ENCODE assay signal across 8 mouse cellular contexts in the genomic region with DNA sequence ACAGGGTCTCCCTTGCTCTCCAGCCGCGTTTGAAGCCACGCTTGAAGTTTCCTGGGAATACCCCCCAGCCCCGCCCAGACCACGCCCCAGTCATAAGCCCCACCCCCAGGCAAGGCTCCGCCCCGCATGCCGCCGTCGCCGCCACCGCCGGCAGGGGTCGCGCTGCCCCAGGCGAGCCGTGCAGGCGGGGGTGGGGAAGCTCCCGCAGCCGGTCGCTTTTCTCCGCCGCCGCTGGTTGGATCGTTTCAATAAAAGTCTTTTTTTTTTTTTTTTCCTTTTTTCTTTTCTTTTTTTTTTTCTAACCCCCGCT. TPM values are rescaled to one million over a fixed set of nuclear protein-coding genes. Genes with fewer than 3 reads are reported as not detected.
A peak's percentile ranks its signal among the peaks of the same experiment; 100 is the strongest.
DNase-seq lines count a peak whose midpoint lies in the region; ATAC-seq and TF ChIP-seq lines count a peak whose summit lies in the region.

No protein-coding gene starts in this region.

- no peaks in the 10 kb centered on the region for H3K36me3 ChIP-seq in kidney, adult 2 months (ENCODE audit: control insufficient read depth, insufficient read depth, low read length)
- H3K36me3 ChIP-seq in intestine, embryonic 15.5 days = no peaks in the 10 kb centered on the region
- no peaks in the 10 kb centered on the region for H3K36me3 ChIP-seq in limb, embryonic 14.5 days (ENCODE audit: control insufficient read depth, insufficient read depth, low read length)
- no peaks in the 10 kb centered on the region for H3K36me3 ChIP-seq in midbrain, embryonic 16.5 days (ENCODE audit: control insufficient read depth, insufficient read depth, low read length)

- intact Hi-C loops in gastrocnemius, postnatal 36 days (cut with DNase I) = loop anchor here (2.0 to 5.0 kb wide), 3 partner anchors 77 to 267 kb away; no protein-coding TSS in a partner anchor

- WGBS in kidney, adult 2 months = under 1% methylated on average over 22 of the region's 26 CpGs
- WGBS in intestine, embryonic 15.5 days = under 1% methylated on average over 25 of the region's 26 CpGs
- WGBS in limb, embryonic 14.5 days = under 1% methylated on average over 26 of the region's 26 CpGs
- whole genome bisulfite sequencing in midbrain, embryonic 16.5 days = 0% methylated on average over 12 of the region's 26 CpGs

- TF ChIP-seq POLR2A in kidney, adult 2 months (IDR thresholded peaks at IDR 0.05; ENCODE audit: low read depth, low read length) = no peak
- TF ChIP-seq POLR2A in limb, embryonic 14.5 days (IDR thresholded peaks at IDR 0.05; ENCODE audit: borderline replicate concordance, extremely low read depth, insufficient read depth, insufficient read length) = no peak

- no peaks in the 10 kb centered on the region for H3K9me3 ChIP-seq in intestine, embryonic 15.5 days
- no peaks in the 10 kb centered on the region for H3K9me3 ChIP-seq in limb, embryonic 14.5 days (ENCODE audit: control insufficient read depth, low read length)
- no peaks in the 10 kb centered on the region for H3K9me3 ChIP-seq in midbrain, embryonic 16.5 days (replicated peaks; ENCODE audit: control insufficient read depth, low read length, poor library complexity, severe bottlenecking)

- peak overlapping the region; percentile 78 for H3K4me3 ChIP-seq in kidney, adult 2 months (ENCODE audit: insufficient read depth, low read depth, low read length)
- peak overlapping the region; percentile 84 for H3K4me3 ChIP-seq in intestine, embryonic 15.5 days (replicated peaks)
- H3K4me3 ChIP-seq in limb, embryonic 14.5 days (replicated peaks; ENCODE audit: low read length) = peak overlapping the region; percentile 99
- H3K4me3 ChIP-seq in midbrain, embryonic 16.5 days (ENCODE audit: low read depth, low read length) = peak overlapping the region; percentile 68

- H3K27me3 ChIP-seq in kidney, adult 2 months (replicated peaks; ENCODE audit: control insufficient read depth, insufficient read depth, low read length) = no peaks in the 10 kb centered on the region
- no peaks in the 10 kb centered on the region for H3K27me3 ChIP-seq in intestine, embryonic 15.5 days (replicated peaks)
- no peaks in the 10 kb centered on the region for H3K27me3 ChIP-seq in limb, embryonic 14.5 days (ENCODE audit: control insufficient read depth, insufficient read depth, low read length)
- H3K27me3 ChIP-seq in midbrain, embryonic 16.5 days (ENCODE audit: control insufficient read depth, insufficient read depth, low read depth, low read length) = no peaks in the 10 kb centered on the region

- ATAC-seq in intestine, embryonic 15.5 days = peak; percentile 96
- ATAC-seq in limb, embryonic 14.5 days (ENCODE audit: low FRiP score, low read depth) = peak; percentile 95
- ATAC-seq in midbrain, embryonic 16.5 days = peak; percentile 87

- peak; percentile 89 for DNase-seq in kidney, adult 2 months
- no peak for DNase-seq in kidney, adult 9 months
- DNase-seq in embryo, embryonic 11.5 days (ENCODE audit: low read depth, low spot score) = peak; percentile 78
- DNase-seq in gastrocnemius, postnatal 36 days = peak; percentile 77 to 80
- peak; percentile 85 for DNase-seq in limb, embryonic 14.5 days (ENCODE audit: low spot score)
- peak; percentile 90 to 93 for DNase-seq in spleen, postnatal 10 days (ENCODE audit: low spot score in 2 of 2)

- H3K4me2 ChIP-seq in intestine, embryonic 15.5 days (replicated peaks) = peak overlapping the region; percentile 75
- peak overlapping the region; percentile 87 for H3K4me2 ChIP-seq in limb, embryonic 14.5 days (replicated peaks; ENCODE audit: low read depth, low read length, severe bottlenecking)
- peak overlapping the region; percentile 69 for H3K4me2 ChIP-seq in midbrain, embryonic 16.5 days (ENCODE audit: low read length)

- H3K4me1 ChIP-seq in kidney, adult 2 months (ENCODE audit: control insufficient read depth, insufficient read depth, low read length) = peaks cover 12% of the 10 kb centered on the region; the same call in 1 of the 2 replicates
- H3K4me1 ChIP-seq in intestine, embryonic 15.5 days (replicated peaks) = peaks cover 4% of the 10 kb centered on the region; the same call in 1 of the 2 replicates
- peaks cover 8% of the 10 kb centered on the region for H3K4me1 ChIP-seq in limb, embryonic 14.5 days (ENCODE audit: control insufficient read depth, insufficient read depth, low read length)
- H3K4me1 ChIP-seq in midbrain, embryonic 16.5 days (ENCODE audit: control insufficient read depth, insufficient read depth, low read length) = peaks cover 19% of the 10 kb centered on the region

- peak; percentile 61 for TF ChIP-seq CTCF in kidney, adult 2 months (conservative IDR thresholded peaks at IDR 0.05; ENCODE audit: insufficient read depth, insufficient read length, low read depth, low read length)

- H3K9ac ChIP-seq in intestine, embryonic 15.5 days = peak overlapping the region; percentile 86
- peak overlapping the region; percentile 93 for H3K9ac ChIP-seq in limb, embryonic 14.5 days (ENCODE audit: low read depth, low read length, severe bottlenecking)
- H3K9ac ChIP-seq in midbrain, embryonic 16.5 days (ENCODE audit: low read depth, low read length) = peak overlapping the region; percentile 92

- peak overlapping the region; percentile 81 for H3K27ac ChIP-seq in kidney, adult 2 months (ENCODE audit: insufficient read depth, low read depth, low read length)
- peak overlapping the region; percentile 99 for H3K27ac ChIP-seq in intestine, embryonic 15.5 days
- peak overlapping the region; percentile 99 for H3K27ac ChIP-seq in limb, embryonic 14.5 days (replicated peaks; ENCODE audit: low read depth, low read length)
- H3K27ac ChIP-seq in midbrain, embryonic 16.5 days (ENCODE audit: low read length) = peak overlapping the region; percentile 97

RNA-seq across cellular contexts. Expression of a gene that starts 0.2 kb away (rescaled TPM):
- polyA plus RNA-seq in kidney, adult 2 months (2012; rRNA removed) = 8.7 and 9.5 TPM in 2 replicates
- total RNA-seq in gastrocnemius, postnatal 36 days (2021) = 1 to 10 TPM; 4.5 to 7.0 TPM
- 13.6 and 14.0 TPM in 2 replicates for polyA plus RNA-seq in intestine, embryonic 15.5 days (2015; fragmentation: Nextera tagmentation; extraction: Ambion mirVana)
- 25.9 and 28.0 TPM in 2 replicates for polyA plus RNA-seq in limb, embryonic 14.5 days (2012; rRNA removed)
- polyA plus RNA-seq in limb, embryonic 14.5 days (2014; fragmentation: Nextera tagmentation; extraction: Ambion mirVana) = 23.6 and 24.7 TPM in 2 replicates
- polyA plus RNA-seq in midbrain, embryonic 16.5 days (2015; fragmentation: Nextera tagmentation; extraction: Ambion mirVana) = 39.5 and 40.2 TPM in 2 replicates
